Mouse (Mus musculus) induced T-regulatory cell, adult 2 months (primary cell): ENCODE measurements around the gene Ewsr1.

Experiments
- DNase-seq: peaks from one replicate; pipeline ENCODE4 v3.0.0-alpha.2; 2012; ENCODE audit warnings: low read depth

Ewsr1 gene

GRCm38 (mm10) chr11:5057856-5058641 lies 41.0 kb downstream of the Ewsr1 start, which contains the start of gene Rasl10a:
Gene Rasl10a (plus strand): TSS chr11:5058128.
- peak; percentile 65 for DNase-seq

GRCm38 (mm10) chr11:5057541-5057855 lies 41.6 kb downstream of the Ewsr1 start:
- no peak for DNase-seq

DNA sequence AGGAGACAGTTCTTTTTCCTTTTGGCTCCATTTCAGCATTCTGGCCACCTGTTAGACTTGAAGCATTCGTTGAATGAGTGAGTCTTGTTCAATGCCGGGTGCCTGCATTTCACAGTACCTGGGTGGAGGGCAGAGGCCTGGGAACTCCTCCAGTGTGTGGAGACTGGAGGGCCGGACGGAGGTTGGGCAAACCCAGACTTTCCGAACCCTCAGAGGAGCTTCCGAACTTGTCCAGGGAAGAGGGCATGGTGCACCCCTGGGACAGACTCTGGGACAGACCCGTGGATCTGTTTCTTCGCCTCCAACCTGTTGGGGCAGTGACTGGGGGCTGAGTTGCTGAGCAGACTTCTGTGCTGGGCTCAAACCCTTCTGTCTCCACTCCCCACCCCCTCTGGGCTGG lies 42.0 kb downstream of the Ewsr1 start:
- no peak for DNase-seq

- DNase-seq: no peak
These were observed 42.8 kb downstream of the Ewsr1 start for GRCm38 (mm10) chr11:5055945-5056938.

GRCm38 (mm10) chr11:5054874-5055273 lies 44.2 kb downstream of the Ewsr1 start:
- DNase-seq: no peak

- DNase-seq: no peak
These were observed 44.9 kb downstream of the Ewsr1 start for GRCm38 (mm10) chr11:5054151-5054550.

- no peak for DNase-seq
These were observed 46.7 kb downstream of the Ewsr1 start for GRCm38 (mm10) chr11:5052200-5052854.

DNA sequence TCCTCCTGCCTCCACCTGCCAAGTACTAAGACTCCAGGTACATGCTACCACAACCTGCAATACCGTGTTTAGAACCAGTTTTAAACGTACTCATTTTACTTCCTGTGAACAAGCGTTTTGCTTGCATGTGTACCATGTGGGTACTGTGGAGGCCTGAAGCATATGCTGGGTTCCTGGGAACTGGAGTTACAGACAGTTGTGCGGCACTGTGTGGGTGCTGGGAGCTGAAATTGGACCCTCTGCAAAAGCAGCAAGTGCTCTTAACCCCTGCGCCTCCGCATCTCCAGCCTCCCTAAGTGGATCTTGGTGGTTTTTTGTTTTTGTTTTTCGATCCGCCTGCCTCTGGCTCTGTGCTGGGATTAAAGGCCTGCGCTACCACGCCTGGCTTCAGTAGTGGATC lies 47.4 kb downstream of the Ewsr1 start:
- DNase-seq: no peak

- no peak for DNase-seq
These were observed 52.6 kb downstream of the Ewsr1 start for GRCm38 (mm10) chr11:5046321-5046926.

- DNase-seq: peak; percentile 13
These were observed 56.3 kb downstream of the Ewsr1 start for GRCm38 (mm10) chr11:5042645-5043381.

- no peak for DNase-seq
These were observed 57.8 kb downstream of the Ewsr1 start for GRCm38 (mm10) chr11:5041144-5041780.

DNA sequence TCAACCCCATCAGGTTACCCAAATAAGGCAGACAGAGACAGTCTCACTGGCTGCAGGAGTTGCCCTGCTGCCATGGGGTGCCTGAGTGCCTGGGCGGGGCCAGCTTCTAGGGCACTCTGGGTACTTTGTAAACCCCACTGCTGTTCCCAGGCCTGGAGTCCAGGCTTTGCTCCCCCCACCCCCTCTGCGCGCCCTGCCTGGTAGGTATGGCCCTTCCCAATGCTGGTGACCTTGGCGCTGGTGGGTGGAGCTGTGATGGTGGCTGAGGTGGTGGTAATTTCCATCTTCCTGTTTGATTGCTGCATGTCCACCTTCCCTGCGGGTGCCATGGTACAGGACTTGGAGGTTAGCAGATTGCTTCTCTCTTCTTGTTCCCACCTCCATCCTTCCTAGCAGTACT lies 58.5 kb downstream of the Ewsr1 start:
- no peak for DNase-seq

DNA sequence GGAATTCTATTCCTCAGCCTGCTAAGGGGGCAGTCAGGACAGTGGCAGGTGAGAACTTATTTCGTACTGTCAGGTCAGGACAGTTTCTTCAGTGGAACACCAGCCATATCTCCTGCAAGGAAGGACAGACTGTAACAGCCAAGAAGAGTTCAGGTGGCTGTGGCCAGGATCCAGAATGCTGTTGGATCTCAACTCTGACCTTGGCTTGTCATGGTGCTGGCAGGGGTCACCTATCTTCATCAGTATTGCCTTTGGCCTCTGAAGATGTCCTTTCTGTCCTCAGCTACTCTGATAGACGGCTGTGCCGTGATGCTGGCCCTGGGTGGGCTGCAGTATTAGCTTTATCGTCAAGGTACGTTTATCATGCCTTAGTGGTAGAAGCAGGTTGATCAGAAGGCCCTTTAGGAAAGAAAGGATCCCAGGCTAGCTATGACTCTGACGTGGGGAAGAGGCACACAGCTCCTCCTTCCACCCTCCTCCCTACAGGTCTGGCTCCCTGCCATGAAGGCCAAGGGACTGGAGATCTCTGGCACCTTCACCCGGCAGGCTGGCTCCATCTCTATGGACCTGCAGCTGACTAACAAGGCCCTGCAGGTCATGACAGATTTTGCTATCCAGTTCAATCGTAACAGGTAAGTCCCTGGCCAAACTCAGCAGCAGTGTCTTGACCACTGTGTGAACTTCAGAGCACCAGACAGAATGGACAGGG lies 61.8 kb downstream of the Ewsr1 start:
- DNase-seq: no peak

- DNase-seq: no peak
These were observed 63.6 kb downstream of the Ewsr1 start for GRCm38 (mm10) chr11:5035421-5035820.

DNA sequence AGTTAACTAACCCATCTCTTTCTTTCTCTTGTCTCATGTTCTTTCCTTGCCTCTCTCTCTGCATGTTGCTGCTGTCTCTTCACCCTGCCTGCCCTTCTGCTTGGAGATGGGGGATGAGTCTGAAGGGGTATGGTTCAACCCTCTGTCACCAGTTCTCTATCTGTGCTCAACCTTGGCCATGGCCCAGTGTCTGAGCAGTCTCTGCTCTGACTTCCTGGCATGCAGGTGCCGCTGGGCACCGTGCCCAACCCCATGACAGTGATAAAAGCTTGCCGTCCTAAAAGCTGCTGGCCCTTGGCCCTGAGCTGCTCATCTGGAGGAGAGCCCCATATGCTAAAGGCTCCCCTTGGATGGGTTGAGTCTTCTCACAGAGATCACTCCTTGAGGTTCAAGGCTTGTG lies 65.9 kb downstream of the Ewsr1 start:
- DNase-seq: no peak

DNA sequence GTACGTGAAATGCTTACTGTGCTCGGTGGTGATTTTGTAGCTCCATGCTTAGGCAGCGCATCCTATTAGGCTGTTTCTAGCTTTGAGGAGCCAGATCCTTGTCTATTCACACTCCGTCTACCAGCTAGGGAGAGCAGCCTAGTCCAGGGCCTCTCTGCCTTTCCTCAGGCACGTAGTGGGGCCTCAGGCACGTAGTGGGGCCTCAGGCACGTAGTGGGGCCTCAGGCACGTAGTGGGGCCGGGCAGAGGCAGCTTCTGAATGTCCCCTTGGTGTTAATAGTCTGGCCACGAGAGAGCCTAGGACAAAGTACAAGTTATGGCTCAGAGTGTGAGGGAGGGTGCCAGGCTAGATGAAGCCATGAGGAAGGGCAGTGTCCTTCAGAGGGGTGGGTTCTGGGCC lies 66.4 kb downstream of the Ewsr1 start:
- no peak for DNase-seq

GRCm38 (mm10) chr11:5028228-5028627 lies 70.8 kb downstream of the Ewsr1 start:
- DNase-seq: no peak

- DNase-seq: no peak
These were observed 74.0 kb downstream of the Ewsr1 start for GRCm38 (mm10) chr11:5025108-5025507.
